Mouse (Mus musculus): Measurements from ENCODE around the gene Tns4. TPM values are rescaled to one million over a fixed set of nuclear protein-coding genes. Genes with fewer than 3 reads are reported as not detected.

The Tns4 gene
- total and polyA plus RNA-seq, 3 experiments: 0.03 TPM; not detected in 2

- Histone ChIP-seq H3K9me3 (replicated peaks; ENCODE audit: insufficient read depth, low read length) (no peaks in the 10 kb centered on the region), H3K27me3 (ENCODE audit: control insufficient read depth in 1 of 2, insufficient read depth in 2 of 2, low read length in 2 of 2) (no peaks in the 10 kb centered on the region), H3K4me1 (ENCODE audit: control insufficient read depth in 1 of 2, insufficient read depth in 2 of 2, low read length in 2 of 2) (peaks cover 0 to 3% of the 10 kb centered on the region in 2 experiments; a peak in 1 of 4 replicates), H3K36me3 (ENCODE audit: control insufficient read depth in 1 of 2, insufficient read depth in 2 of 2, low read length in 2 of 2) (no peaks in the 10 kb centered on the region), H3K27ac (ENCODE audit: control insufficient read depth, low read depth, low read length) (no peak overlapping the region), H3K4me3 (ENCODE audit: control insufficient read depth in 1 of 2, insufficient read depth in 1 of 2, low read depth in 2 of 2, low read length in 2 of 2) (no peak overlapping the region), H3K79me2 (ENCODE audit: control insufficient read depth, insufficient read depth, low read length, poor library complexity) (no peaks in the 10 kb centered on the region), H3K9ac (ENCODE audit: control insufficient read depth, low read depth, low read length, poor library complexity, severe bottlenecking) (no peak overlapping the region)
- TF ChIP-seq POLR2AphosphoS5 (IDR thresholded peaks at IDR 0.05; ENCODE audit: borderline replicate concordance, low read depth, low read length): no peak
- TF ChIP-seq GATA1 (IDR thresholded peaks at IDR 0.05; ENCODE audit: low read depth, low read length): no peak
- TF ChIP-seq JUND (IDR thresholded peaks at IDR 0.05; ENCODE audit: low read depth, low read length): no peak
- TF ChIP-seq ETS1 (IDR thresholded peaks at IDR 0.05; ENCODE audit: low read depth, low read length): no peak
- TF ChIP-seq TAL1 (IDR thresholded peaks at IDR 0.05; ENCODE audit: low read length): no peak
- TF ChIP-seq CHD2 (IDR thresholded peaks at IDR 0.05; ENCODE audit: low read length): no peak
- TF ChIP-seq ZKSCAN1 (IDR thresholded peaks at IDR 0.05; ENCODE audit: low read depth, low read length): no peak
- no peak for TF ChIP-seq MXI1 (IDR thresholded peaks at IDR 0.05; ENCODE audit: low read depth, low read length)
- no peak for TF ChIP-seq MAX (IDR thresholded peaks at IDR 0.05; ENCODE audit: low read length)
- TF ChIP-seq CHD1 (IDR thresholded peaks at IDR 0.05; ENCODE audit: low read depth, low read length): no peak
- TF ChIP-seq EP300 (IDR thresholded peaks at IDR 0.05; ENCODE audit: low read depth in 1 of 2, low read length in 2 of 2): no peak
- DNase-seq (ENCODE audit: low read depth, low spot score): no peak
Observed at GRCm38 (mm10) chr11:99113111-99113510, 24.0 kb upstream of the Tns4 start.

- Histone ChIP-seq H3K36me3 (ENCODE audit: control insufficient read depth in 1 of 2, insufficient read depth in 2 of 2, low read length in 2 of 2) (no peaks in the 10 kb centered on the region), H3K9me3 (replicated peaks; ENCODE audit: insufficient read depth, low read length) (no peaks in the 10 kb centered on the region), H3K27ac (ENCODE audit: control insufficient read depth, low read depth, low read length) (no peak overlapping the region), H3K9ac (ENCODE audit: control insufficient read depth, low read depth, low read length, poor library complexity, severe bottlenecking) (no peak overlapping the region), H3K79me2 (ENCODE audit: control insufficient read depth, insufficient read depth, low read length, poor library complexity) (no peaks in the 10 kb centered on the region), H3K4me3 (ENCODE audit: control insufficient read depth in 1 of 2, insufficient read depth in 1 of 2, low read depth in 2 of 2, low read length in 2 of 2) (no peak overlapping the region), H3K4me1 (ENCODE audit: control insufficient read depth in 1 of 2, insufficient read depth in 2 of 2, low read length in 2 of 2) (peaks cover 0 to 4% of the 10 kb centered on the region in 2 experiments; a peak in 2 of 4 replicates), H3K27me3 (ENCODE audit: control insufficient read depth in 1 of 2, insufficient read depth in 2 of 2, low read length in 2 of 2) (no peaks in the 10 kb centered on the region)
- no peak for DNase-seq (ENCODE audit: low read depth, low spot score)
- TF ChIP-seq MEF2A (IDR thresholded peaks at IDR 0.05; ENCODE audit: extremely low read depth, insufficient replicate concordance, low read depth, low read length, poor library complexity, severe bottlenecking) (no peak), ZNF384 (IDR thresholded peaks at IDR 0.05; ENCODE audit: low read depth, low read length) (no peak), SIN3A (IDR thresholded peaks at IDR 0.05; ENCODE audit: low read length) (no peak), ZC3H11A (IDR thresholded peaks at IDR 0.05; ENCODE audit: low read depth, low read length) (no peak), RCOR1 (IDR thresholded peaks at IDR 0.05; ENCODE audit: low read depth, low read length) (no peak), CTCF (IDR thresholded peaks at IDR 0.05 in 2 of 3, conservative IDR thresholded peaks at IDR 0.05 in 1 of 3; ENCODE audit: control insufficient read depth in 1 of 3, insufficient read depth in 1 of 3, low read depth in 2 of 3, low read length in 3 of 3, poor library complexity in 1 of 3, severe bottlenecking in 1 of 3) (no peak), MXI1 (IDR thresholded peaks at IDR 0.05; ENCODE audit: low read depth, low read length) (no peak), UBTF (IDR thresholded peaks at IDR 0.05; ENCODE audit: borderline replicate concordance, insufficient read depth, low read depth, low read length) (no peak)
Observed at GRCm38 (mm10) chr11:99112700-99113099, 23.6 kb upstream of the Tns4 start.
